Comparison of ENCODE assay signal across 18 mouse cellular contexts in genomic region chr19:14042753-14043152, GRCm38 (mm10).
DNase-seq lines count a peak whose midpoint lies in the region; ATAC-seq and TF ChIP-seq lines count a peak whose summit lies in the region.
"Had no signal": no experiment of that assay in that cellular context is flagged by ENCODE, and none has a peak within 500 bp of the region (broad histone marks: within the 10 kb centered on the region; RNA-seq: fewer than 3 reads in every experiment).

No protein-coding gene starts in this region.

- H3K36me3 ChIP-seq in hindbrain, embryonic 10.5 days = no peaks in the 10 kb centered on the region
- no peaks in the 10 kb centered on the region for H3K36me3 ChIP-seq in hindbrain, postnatal 0 days (ENCODE audit: insufficient read depth, low read length)
- no peaks in the 10 kb centered on the region for H3K36me3 ChIP-seq in embryonic facial prominence, embryonic 14.5 days (ENCODE audit: control insufficient read depth, insufficient read depth, low read length)
- H3K36me3 ChIP-seq in midbrain, embryonic 13.5 days = no peaks in the 10 kb centered on the region
- no peaks in the 10 kb centered on the region for H3K36me3 ChIP-seq in limb, embryonic 10.5 days
- H3K36me3 ChIP-seq: embryonic facial prominence, embryonic 15.5 days; heart, embryonic 15.5 days; neural tube, embryonic 15.5 days had no signal

- peaks cover 4% of the 10 kb centered on the region; the same call in 1 of the 2 replicates for H3K4me1 ChIP-seq in hindbrain, embryonic 10.5 days (replicated peaks)
- no peaks in the 10 kb centered on the region for H3K4me1 ChIP-seq in hindbrain, postnatal 0 days (ENCODE audit: insufficient read depth, low read length)
- H3K4me1 ChIP-seq in embryonic facial prominence, embryonic 14.5 days (ENCODE audit: control insufficient read depth, insufficient read depth, low read length) = no peaks in the 10 kb centered on the region
- peaks cover 6% of the 10 kb centered on the region; the same call in 1 of the 2 replicates for H3K4me1 ChIP-seq in midbrain, embryonic 13.5 days (replicated peaks)
- no peaks in the 10 kb centered on the region for H3K4me1 ChIP-seq in limb, embryonic 10.5 days
- H3K4me1 ChIP-seq: embryonic facial prominence, embryonic 15.5 days; heart, embryonic 15.5 days; neural tube, embryonic 15.5 days had no signal

- H3K9me3 ChIP-seq in hindbrain, embryonic 10.5 days = no peaks in the 10 kb centered on the region
- no peaks in the 10 kb centered on the region for H3K9me3 ChIP-seq in hindbrain, postnatal 0 days (ENCODE audit: low read length)
- no peaks in the 10 kb centered on the region for H3K9me3 ChIP-seq in embryonic facial prominence, embryonic 14.5 days (ENCODE audit: control insufficient read depth, low read length)
- H3K9me3 ChIP-seq in midbrain, embryonic 13.5 days = no peaks in the 10 kb centered on the region
- no peaks in the 10 kb centered on the region for H3K9me3 ChIP-seq in limb, embryonic 10.5 days (replicated peaks)
- H3K9me3 ChIP-seq: embryonic facial prominence, embryonic 15.5 days; heart, embryonic 15.5 days; neural tube, embryonic 15.5 days had no signal

- H3K27me3 ChIP-seq in hindbrain, embryonic 10.5 days (ENCODE audit: insufficient read depth, poor library complexity, severe bottlenecking) = no peaks in the 10 kb centered on the region
- H3K27me3 ChIP-seq in hindbrain, postnatal 0 days (ENCODE audit: insufficient read depth, low read length) = no peaks in the 10 kb centered on the region
- no peaks in the 10 kb centered on the region for H3K27me3 ChIP-seq in embryonic facial prominence, embryonic 14.5 days (replicated peaks; ENCODE audit: control insufficient read depth, insufficient read depth, low read length)
- peaks cover 7% of the 10 kb centered on the region; the same call in 1 of the 2 replicates for H3K27me3 ChIP-seq in midbrain, embryonic 13.5 days
- H3K27me3 ChIP-seq in limb, embryonic 10.5 days (ENCODE audit: low read depth, poor library complexity, severe bottlenecking) = no peaks in the 10 kb centered on the region
- H3K27me3 ChIP-seq: embryonic facial prominence, embryonic 15.5 days; heart, embryonic 15.5 days; neural tube, embryonic 15.5 days had no signal

- no peak for ATAC-seq in hindbrain, postnatal 0 days
- no peak for ATAC-seq in embryonic facial prominence, embryonic 14.5 days (ENCODE audit: low read depth)
- peak; percentile 88 for ATAC-seq in midbrain, embryonic 13.5 days

- TF ChIP-seq CTCF in hindbrain, postnatal 0 days (IDR thresholded peaks at IDR 0.05; ENCODE audit: low read depth) = no peak

- 40% methylated on average over 5 of the region's 5 CpGs for WGBS in hindbrain, embryonic 10.5 days
- 34% methylated on average over 5 of the region's 5 CpGs for WGBS in hindbrain, postnatal 0 days
- 45% methylated on average over 5 of the region's 5 CpGs for WGBS in embryonic facial prominence, embryonic 14.5 days
- WGBS in midbrain, embryonic 13.5 days = 18% methylated on average over 5 of the region's 5 CpGs
- 65% methylated on average over 5 of the region's 5 CpGs for WGBS in limb, embryonic 10.5 days

- H3K27ac ChIP-seq in hindbrain, embryonic 10.5 days = no peak overlapping the region
- H3K27ac ChIP-seq in hindbrain, postnatal 0 days = no peak overlapping the region
- no peak overlapping the region for H3K27ac ChIP-seq in embryonic facial prominence, embryonic 14.5 days (replicated peaks; ENCODE audit: low read depth, low read length)
- no peak overlapping the region for H3K27ac ChIP-seq in midbrain, embryonic 13.5 days
- no peak overlapping the region for H3K27ac ChIP-seq in limb, embryonic 10.5 days
- H3K27ac ChIP-seq: embryonic facial prominence, embryonic 15.5 days; heart, embryonic 15.5 days; neural tube, embryonic 15.5 days had no signal

- no peak overlapping the region for H3K4me3 ChIP-seq in hindbrain, embryonic 10.5 days
- H3K4me3 ChIP-seq in hindbrain, postnatal 0 days (ENCODE audit: low read length) = no peak overlapping the region
- H3K4me3 ChIP-seq in embryonic facial prominence, embryonic 14.5 days (ENCODE audit: low read depth, low read length) = no peak overlapping the region
- no peak overlapping the region for H3K4me3 ChIP-seq in midbrain, embryonic 13.5 days (replicated peaks)
- H3K4me3 ChIP-seq in limb, embryonic 10.5 days = no peak overlapping the region
- H3K4me3 ChIP-seq: embryonic facial prominence, embryonic 15.5 days; heart, embryonic 15.5 days; neural tube, embryonic 15.5 days had no signal

- no peak overlapping the region for H3K9ac ChIP-seq in hindbrain, postnatal 0 days (replicated peaks; ENCODE audit: low read length)
- H3K9ac ChIP-seq in embryonic facial prominence, embryonic 14.5 days (ENCODE audit: low read depth, low read length) = no peak overlapping the region
- H3K9ac ChIP-seq in midbrain, embryonic 13.5 days (replicated peaks) = no peak overlapping the region
- H3K9ac ChIP-seq: embryonic facial prominence, embryonic 15.5 days; heart, embryonic 15.5 days; neural tube, embryonic 15.5 days had no signal

- peak; percentile 4 for DNase-seq in hindbrain, embryonic 10.5 days (ENCODE audit: low spot score)
- no peak for DNase-seq in hindbrain, postnatal 0 days (ENCODE audit: low spot score)
- DNase-seq in R1 (ENCODE audit: low read depth, low spot score) = peak; percentile 21
- DNase-seq in embryonic facial prominence, embryonic 14.5 days (ENCODE audit: low spot score) = peak; percentile 3
- DNase-seq in heart, adult 8-10 months (ENCODE audit: low spot score) = no peak
- DNase-seq in limb, embryonic 10.5 days (ENCODE audit: low spot score) = no peak
- DNase-seq: adrenal gland, postnatal 10 days; cerebellum, adult 9-10 months; gastrocnemius, postnatal 36 days; heart, postnatal 4 days; kidney, adult 9 months; kidney, postnatal 14 days; lung, postnatal 10 days; thymus, adult 18-20 months had no signal

- H3K4me2 ChIP-seq in hindbrain, postnatal 0 days (ENCODE audit: low read depth, low read length) = no peak overlapping the region
- no peak overlapping the region for H3K4me2 ChIP-seq in embryonic facial prominence, embryonic 14.5 days (ENCODE audit: low read depth, low read length)
- no peak overlapping the region for H3K4me2 ChIP-seq in midbrain, embryonic 13.5 days (replicated peaks)
- H3K4me2 ChIP-seq: embryonic facial prominence, embryonic 15.5 days; heart, embryonic 15.5 days; neural tube, embryonic 15.5 days had no signal

Comparison
In these comparisons a context has a peak if more than half of its experiments do, and no peak if none do; other contexts are left out.
1. DNase-seq: peak in hindbrain, embryonic 10.5 days (single experiment), R1 (single experiment) and embryonic facial prominence, embryonic 14.5 days (single experiment); none in hindbrain, postnatal 0 days (single experiment), heart, adult 8-10 months (single experiment) and limb, embryonic 10.5 days (single experiment).